Mouse (Mus musculus) neural tube, embryonic 10.5 days (tissue): ENCODE measurements around the gene Gm11985.
"Not testable (repeated sequence)": the region's sequence is repeated elsewhere in the genome, so short reads cannot be mapped to it uniquely, and the experiment has no call there.

Experiments used
- DNase-seq: peaks from one replicate; pipeline ENCODE4 v3.0.0-alpha.2; 2017; ENCODE audit warnings: low spot score; ENCODE audit errors: extremely low spot score

The Gm11985 gene

DNA sequence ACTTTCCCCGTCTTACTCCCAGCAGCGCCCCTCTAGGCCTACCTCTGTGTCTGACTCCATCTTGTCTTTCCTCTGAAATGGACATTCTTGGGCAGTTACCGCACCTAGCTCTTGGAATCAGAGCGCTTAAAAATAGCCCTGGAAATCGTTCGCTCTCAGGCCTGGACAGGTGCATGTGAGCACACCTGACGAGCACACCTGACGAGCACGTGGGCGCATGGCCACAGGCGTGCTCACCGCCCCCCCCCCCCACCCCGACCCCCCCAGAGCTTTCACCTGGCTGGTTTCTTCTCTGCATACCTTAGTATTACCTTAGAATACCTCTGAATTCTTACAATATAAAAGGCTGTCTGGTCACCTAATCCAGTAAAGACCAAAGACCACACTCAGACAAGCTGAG, at the start of gene Gm11985:
Gm11985 (minus strand) TSS at position 101 of the 400 bp plus-strand sequence.
- no peak for DNase-seq

DNA sequence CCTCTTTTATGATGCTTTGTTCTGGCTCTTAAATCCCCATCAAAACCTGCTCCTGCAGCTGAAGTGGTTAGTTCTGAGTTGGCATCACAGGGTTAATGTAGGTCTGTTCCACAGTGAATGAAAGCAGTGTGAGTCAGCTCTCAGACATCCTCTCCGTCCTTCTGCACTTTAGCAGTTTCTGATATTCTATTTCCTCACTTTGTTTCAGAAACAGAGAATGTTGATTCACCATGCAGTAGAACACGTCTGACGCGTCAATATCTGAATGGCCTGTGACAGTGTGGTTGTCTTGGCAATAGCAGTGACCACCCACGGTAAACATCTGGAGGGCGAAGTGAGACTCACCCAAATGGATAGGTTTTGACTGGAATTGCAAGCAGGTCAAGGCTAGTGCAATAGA, 49.3 kb upstream of the Gm11985 start:
- no peak for DNase-seq

DNA sequence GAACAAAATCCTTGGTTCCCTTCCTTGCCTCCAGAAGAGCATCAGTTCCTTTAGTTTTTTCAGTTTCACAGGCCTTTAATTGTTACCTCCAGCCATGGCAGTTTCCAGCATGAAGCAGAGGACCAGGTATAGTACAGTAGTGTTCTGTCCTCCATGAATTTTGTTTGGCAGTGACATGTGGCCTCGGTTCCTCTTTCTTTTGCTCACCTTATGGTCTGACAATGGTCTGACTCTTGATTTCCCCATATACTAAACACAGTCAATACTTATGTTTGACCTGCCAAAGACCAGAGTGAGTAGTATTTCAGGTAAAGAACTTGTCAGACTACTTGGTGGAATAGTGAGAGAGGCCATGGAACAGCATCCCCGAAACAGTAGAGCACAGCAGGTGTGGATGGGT, 48.4 kb upstream of the Gm11985 start:
- no peak for DNase-seq

DNA sequence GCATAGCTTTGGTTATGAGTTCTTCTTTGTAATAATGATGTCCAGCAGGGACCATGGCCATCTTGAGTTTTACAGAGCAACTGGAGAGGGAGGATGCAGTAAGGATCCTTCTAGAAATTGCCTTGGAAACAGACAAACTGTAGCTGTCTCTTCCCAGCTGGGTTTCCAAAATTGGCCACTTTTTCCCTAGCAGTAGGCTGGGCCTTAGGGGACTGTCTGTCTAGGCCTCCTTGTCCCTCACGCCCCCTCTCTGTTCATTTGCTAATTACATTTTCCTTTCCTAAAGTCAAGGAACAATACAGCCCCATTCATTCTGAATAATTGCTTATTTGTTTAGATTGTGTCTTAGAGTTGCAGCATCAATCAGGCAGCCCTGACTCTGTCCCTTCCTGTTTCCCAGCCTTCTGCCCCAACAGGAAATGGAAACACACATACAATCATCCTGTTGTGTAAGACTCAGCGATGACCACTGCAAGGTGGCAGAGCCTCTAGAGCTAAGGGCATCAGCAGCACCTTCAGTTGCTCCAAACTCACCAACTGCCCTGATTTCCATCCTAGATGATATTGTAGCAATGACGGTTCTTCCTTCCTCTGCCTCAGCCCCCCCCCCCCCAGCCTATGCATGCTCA, 46.7 kb upstream of the Gm11985 start:
- DNase-seq = no peak

DNA sequence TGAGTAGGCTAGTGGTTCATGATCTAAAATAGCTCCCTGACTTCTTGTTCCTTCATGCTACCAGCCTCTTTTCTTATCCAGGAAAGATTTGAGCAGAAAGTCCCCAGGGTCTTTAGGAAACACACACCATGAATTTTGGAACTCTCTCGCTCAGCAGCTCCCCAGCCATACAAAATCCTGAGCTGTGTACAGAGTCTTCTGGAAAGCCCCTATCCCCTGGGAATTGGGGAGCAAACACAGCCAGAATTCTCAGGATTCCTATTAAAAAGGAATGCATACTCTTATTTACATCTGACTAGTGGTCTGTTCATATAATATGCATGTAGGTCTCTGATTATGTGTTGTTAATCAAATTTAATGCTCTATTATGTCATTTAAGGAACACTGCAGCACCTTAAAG, 46.1 kb upstream of the Gm11985 start:
- DNase-seq = no peak

DNA sequence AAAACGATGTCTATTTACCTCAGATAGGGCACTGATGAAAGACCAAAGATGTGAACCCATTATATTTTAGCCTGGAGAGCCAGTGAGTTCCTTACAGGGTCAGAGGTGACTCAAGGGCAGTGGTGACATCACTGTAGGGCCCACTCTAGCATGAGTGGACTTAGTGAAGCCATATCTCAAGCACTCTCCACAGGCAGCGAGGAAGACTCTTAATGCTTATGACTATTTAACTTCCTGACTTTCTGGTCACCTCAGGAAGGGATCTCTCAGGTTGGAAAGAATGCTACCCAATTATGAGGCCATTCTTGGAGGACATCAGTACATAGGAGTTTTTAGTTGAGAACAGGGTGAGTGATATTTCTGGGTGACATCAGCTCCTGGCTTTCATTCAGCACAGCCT, 45.0 kb upstream of the Gm11985 start:
- no peak for DNase-seq

DNA sequence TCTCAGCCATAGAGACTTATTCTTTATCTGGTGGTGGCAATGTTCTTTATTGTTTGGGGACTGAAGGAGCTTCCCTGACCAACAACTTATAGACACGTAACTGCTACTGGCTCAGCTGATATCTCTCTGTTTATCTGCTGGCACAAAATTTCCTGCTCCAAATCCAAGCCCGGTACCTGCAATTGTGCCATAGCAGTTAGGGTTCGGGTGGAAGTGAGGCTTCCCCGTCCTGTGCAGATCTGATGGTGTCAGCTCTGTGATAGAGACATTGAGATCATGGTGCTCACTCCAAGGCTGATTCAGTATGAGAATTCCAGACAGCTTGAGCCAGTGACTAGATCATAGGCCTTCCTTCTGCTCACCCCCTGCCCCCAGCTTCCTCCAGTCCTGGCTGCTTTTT, 43.6 kb upstream of the Gm11985 start:
- no peak for DNase-seq

DNA sequence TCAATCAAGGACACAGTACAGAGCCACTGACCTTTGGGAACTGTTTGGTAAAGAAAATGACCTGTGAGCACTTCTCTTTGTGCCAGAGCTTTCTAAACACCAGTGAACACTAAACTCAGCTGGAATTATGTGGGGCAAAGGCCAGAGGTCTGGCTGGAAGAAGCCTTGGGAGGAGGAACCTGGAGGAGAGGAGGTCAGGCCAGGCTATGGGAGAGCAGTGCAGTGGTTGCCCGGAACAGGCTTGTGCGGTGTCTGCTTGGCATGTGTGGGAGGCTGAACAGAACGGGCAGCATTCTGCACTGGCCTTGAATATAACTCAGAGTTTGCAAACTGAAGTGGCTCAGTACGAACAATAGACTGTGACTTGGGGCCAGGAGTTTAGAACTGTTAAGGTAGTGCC, 41.6 kb upstream of the Gm11985 start:
- no peak for DNase-seq

DNA sequence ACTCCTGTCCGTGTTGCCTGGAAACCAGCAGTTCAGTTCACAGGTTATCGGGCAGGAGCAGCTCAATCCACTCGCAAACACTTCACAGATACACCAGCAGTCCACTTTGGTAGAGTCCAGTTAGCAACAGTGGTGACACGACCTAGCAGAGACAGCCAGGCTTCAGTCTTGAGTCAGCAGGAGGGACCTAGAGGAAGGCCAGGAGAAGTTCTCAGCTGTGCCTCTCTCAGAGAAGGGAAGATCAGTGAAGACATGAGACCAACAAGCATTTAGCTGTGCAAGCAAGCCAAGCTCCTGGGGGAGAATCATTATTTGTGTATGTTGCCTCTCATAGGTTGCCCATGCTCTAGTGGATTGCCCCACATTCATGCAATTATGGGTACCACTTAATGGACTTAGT, 39.7 kb upstream of the Gm11985 start:
- DNase-seq = no peak

DNA sequence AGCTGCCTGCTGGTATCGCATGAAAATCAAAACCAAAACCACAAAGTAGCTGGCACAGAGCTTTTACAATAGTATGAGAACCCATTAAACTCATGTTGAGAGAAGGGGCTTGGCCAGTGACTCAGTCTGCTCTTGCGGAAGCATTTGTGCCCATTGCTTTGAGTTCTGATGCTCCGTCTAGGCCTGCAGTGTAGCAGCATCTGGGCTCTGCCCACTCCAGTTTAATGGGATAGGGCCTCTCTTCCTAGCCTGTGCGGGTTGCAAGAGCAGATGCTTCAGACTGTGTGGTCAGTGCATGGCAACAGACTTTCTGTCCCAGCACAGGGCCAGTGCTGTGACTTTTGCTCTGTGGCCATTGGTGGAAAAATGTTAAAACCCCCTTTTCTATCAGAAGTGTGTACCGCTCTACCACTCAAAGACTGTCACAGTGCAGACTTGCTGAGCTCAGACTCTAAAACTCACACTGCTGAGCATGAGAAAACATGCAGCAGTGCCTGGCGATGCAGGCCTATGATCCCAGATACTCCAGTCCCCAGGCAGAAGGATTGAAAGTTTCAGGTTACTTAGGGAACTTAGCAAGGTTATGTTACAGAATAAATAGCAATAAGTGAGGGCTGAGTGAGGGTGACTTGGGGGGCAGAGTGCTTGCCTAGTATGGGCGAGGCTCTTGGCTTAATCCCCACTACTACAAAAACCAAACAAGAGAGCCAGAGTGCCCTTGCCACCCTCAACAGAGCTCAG, 38.6 kb upstream of the Gm11985 start:
- DNase-seq = no peak

DNA sequence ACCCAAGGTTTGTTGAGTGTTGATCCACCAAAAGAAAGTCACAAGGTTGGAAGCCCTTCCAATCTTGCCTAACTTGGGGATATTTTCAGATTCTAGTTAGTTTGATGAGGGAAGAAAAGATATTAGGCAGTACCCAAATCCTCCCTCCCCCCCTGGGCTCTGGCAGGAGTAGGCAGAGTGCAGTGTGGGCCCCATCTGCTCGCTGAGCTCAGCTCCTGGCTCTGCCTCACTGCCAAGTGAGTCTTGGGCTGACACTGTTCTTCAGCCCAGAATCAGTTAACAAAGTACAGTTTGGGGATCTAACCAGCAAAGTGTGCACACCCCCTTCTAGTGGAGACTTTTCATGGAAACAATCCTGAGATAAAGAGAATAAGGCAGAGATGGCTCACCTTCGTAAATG, 37.8 kb upstream of the Gm11985 start:
- no peak for DNase-seq

DNA sequence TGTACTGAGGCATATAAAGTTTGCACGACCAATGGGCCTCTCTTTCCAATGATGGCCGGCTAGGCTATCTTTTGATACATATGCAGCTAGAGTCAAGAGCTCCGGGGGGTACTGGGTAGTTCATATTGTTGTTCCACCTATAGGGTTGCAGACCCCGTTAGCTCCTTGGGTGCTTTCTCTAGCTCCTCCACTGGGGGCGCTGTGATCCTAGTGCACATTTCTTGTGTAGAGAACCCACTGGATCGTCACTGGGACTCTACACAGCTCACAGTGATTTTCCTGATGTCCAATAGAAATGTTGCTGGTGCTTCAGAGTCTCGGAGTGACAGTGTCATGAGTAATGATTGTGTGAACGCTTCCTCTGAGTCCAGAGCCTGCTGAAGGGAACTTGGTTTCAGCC, 33.5 kb upstream of the Gm11985 start:
- not testable (repeated sequence) for DNase-seq

DNA sequence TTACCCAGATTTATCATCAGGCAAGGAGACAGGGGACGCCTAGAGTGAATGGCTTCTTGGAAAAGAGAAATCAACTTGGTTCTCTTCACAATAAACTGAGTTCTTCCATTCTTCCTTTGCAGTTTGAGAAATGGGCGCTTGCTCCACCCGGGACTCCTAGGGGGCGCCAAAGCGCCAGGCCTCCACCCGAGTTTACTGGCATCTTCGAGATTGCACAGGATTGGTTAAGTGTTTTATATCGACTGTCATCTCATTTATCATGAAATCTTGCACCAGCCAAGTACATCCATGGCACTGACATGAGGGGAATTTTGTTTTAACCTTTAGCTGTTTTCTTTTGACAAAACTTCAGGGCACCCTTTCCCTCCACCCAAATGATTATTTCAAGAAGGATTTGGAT, 27.3 kb upstream of the Gm11985 start:
- peak; percentile 69 for DNase-seq

DNA sequence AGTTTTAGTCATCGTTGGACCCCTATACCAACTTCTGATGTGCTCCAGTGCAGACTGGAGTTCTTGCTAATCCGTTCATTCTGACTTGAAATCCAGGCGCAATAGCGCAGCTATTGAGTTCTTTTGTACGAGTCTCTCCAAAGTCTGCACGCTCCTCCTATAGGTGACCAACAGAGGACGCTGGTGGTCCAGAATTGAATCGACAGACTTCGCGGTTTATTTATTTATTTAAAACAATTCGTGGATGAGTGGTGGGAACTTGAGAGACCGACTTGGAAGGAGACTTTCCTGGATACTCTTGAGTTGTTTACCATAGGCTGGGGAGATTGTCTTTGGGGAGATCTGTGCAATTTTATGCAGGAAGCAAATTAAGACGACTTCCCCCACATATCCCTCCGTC, 26.4 kb upstream of the Gm11985 start:
- peak; percentile 69 for DNase-seq

DNA sequence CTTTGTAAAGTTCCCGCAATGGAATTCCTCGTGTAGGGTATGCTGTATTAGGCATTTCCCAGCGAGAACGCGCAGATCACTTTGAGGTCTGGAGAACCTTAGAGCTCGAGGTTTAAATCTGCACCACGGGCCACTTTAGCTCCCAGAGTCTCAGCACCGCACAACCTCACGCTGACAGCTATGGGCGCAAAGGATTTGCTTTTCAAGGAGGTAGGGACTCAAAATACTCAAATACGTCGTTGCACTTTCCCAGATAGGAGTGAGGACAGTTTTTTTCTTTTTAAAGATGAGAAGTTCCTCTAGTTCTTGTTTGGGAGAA, 25.9 kb upstream of the Gm11985 start:
- DNase-seq = no peak

DNA sequence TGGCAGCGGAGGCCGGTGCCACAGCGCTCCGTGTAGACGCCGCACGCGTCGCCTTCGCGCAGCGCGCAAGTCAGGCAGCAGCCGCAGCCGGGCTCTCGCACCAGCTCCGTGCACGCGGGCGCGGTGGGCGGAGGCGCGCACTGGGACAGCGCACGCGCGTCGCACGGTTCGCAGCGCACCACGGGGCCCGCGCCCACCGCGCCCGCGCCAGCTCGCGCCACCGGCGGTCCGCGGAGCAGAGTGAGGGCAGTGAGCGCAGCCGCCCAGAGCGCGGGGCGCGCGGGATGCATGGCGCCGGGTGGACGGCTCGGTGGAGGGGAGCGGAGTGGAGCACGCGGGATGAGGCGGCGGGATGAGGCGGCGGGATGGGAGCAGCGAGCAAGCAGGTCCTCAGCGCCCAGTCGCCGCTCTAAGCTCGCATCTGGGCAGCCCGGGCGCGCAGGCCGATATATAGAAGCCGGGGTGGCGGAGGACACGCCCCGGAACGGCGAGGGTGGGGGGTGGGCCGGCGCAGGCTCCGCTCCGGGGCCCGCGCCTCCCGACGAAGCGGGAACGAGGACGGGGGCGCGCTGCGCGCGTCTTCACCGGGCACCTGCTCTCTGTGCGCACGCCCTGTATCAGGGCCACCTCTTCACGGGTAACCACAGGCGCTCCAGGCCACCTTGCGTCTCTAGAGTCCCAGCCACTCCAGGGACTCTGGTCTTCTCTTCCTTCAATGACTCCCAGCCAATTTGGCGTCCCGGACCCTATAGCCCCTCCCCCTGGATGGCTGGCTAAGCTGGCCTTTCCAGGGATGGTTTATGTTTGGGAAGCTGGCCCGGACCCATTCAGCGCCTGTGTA, 25.4 kb upstream of the Gm11985 start, which contains the start of gene Igfbp3:
Igfbp3 (minus strand) TSS at position 423 of the 841 bp plus-strand sequence.
- DNase-seq = peak; percentile 73

DNA sequence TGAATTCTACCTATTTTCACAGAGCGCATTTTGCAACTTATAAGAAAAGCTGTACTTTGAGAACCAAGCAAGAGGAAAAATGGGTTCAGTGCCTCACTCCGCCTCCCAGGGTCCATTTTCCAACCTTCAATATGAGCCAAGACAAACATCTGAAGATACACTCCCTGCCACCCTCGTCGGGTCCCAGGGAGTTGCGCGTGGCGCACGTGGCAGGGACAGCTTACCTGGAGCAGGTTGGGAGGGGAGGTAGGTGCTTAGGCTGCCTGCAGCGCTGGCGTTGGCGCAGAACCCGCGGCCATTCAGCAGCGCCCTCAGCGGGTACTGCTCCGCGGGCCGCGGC, 24.8 kb upstream of the Gm11985 start:
- no peak for DNase-seq

DNA sequence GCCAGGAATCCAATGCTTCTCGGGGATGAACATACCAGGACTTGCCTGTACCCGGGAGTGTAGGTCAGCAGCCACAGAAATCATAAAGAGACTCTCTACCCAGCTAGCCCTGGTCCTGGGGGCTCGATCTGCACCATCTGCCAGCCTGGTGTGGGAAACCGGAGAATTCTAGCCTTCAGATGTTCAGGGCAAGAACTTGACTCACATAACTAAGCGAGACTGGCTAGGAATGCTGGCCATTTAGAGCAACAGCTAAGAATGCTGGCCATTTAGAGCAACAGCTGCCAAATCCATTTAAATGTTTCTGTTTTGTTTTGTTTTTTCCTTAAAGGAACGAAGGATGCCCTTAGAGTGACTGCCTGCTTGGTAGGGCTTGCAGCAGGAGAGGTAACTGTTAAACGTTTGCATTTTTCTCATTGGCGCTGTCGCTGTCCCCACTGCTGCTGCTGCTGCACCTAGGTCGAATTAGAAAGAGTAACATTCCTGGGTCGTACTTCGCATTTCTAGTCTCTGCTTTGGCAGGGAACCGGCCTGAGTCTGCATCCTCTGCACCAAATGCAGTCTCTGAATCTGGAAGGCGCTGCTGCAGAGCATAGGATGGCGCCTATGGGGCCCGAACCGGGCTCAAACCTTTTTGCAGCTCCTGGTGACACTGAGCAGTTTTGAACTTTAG, 23.9 kb upstream of the Gm11985 start:
- peak; percentile 47 for DNase-seq

DNA sequence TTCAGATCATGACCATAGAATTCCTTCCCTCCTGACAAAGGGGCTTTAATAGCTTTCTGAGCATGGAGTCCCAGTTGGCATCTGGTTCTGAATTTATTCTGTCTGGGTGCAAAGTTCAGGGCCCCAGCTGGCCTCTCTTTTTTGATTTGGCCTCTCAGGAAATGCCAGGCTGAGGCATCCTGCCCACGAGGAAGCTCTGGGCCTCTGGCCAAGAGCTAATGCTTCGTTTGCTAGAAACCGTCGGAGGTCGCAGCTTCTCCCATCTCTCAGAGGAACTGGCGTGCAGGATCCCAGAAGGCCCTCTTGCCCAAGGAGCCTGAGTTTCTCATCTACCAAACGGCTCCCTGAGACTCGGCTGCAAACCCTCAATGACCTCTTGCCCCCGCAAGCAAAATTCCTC, 22.8 kb upstream of the Gm11985 start:
- peak; percentile 48 for DNase-seq

DNA sequence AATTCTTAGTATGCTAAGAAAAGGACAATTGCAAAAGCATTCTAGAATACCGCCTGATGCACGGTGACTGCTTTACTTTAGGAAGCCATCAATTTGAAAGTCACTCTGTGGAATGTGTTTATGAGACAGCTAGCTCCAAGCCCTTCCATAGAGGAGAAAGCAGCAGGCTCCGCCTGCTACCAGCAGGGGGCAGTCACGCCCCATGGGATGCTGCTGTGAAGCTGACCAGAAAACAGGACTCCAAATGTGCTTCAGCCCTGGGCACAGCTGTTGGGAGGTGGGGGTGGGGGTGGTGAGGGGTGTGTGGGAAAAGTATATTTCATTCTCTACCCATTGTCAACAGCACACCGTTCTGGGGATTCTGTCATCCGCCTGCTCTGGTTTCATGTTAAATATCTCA, 22.0 kb upstream of the Gm11985 start:
- peak; percentile 85 for DNase-seq

DNA sequence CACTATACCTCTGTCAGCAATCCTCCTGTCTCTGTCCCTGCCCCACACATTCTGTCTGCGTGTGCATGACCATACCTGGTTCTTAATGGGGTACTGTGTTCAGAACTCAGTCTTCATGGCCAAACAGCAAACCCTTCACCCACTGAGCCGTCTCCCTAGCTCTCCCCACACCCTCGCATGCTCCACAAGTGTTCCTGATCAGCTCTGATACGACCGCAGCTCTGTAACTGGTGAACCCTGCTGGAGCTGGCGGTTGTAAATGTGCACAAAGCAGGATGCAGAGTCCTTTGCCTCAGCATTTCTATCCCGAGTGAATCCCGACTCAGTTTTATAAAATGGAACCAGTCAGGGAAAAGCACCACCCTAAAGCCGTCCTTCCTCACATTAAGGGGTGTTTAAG, 15.5 kb upstream of the Gm11985 start:
- DNase-seq = no peak

DNA sequence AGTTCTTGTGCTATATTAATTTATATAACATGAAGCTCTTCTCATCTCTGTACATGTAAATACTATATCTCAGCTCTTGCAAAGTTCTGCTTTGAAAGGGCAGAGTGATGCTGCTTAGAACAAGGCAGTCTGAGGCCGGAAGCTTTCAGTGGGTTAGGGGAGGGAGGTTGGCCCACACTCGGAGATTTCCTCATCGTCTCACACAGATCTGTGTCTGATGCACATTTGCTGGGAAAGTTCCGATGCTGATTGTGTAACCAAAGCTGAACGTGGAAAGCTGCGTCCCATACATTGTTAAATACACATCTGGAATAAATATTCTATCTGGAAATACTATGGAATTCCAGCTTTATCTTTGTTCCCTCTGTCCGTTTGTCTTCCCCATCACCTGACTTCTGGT, 13.8 kb upstream of the Gm11985 start:
- no peak for DNase-seq
